Mouse (Mus musculus): ENCODE results near the gene Ubr7.

DNA sequence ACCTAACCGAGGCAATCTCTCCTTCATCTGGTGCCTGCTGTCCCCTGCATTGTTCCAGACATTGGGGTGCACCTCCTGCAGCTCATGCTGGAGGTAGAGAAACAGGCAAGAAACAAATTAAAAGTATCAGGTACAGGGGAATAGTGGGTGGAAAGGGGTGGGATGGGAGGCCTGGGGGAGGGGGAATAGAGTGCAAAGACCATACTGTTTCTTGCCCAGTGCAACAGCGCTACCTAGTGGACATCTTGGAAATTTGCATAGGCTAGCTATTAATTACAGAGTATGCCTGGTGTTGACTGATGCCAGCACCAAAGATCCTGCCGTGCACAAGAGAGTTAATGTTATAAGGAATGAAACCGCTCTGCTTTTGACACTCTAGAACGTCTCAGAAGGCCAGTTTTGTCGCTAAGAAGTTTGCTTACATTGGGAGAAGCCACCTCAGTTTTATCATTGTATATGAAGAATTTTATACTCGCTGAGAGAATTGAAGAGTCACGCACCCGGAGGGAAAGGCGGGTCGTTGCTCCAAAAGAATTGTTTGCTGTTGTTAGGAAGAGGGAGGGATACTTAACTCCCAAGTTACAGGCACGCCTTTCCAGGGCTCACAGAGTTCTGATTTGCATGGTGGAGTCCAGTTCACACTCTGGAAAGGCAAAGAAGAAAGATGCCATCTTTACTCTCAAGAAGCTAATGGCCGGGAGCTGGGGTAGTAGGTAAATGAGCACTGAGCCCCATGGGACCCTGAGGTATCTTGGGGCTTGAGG is 38.0 kb upstream of the Ubr7 start:
- TF ChIP-seq CTCF (conservative IDR thresholded peaks at IDR 0.05; ENCODE audit: low read length) = peak; percentile 65
- TF ChIP-seq NANOG (IDR thresholded peaks at IDR 0.05; ENCODE audit: borderline replicate concordance, low read length) = no peak
- TF ChIP-seq POU5F1 (IDR thresholded peaks at IDR 0.05; ENCODE audit: borderline replicate concordance, low read length) = no peak
